Mouse (Mus musculus) myocyte (in vitro differentiated cells): ENCODE measurements around the gene Nr1i2.

Experiments
- E2F4 ChIP-seq: IDR thresholded peaks from one replicate; pipeline ENCODE4 v1.6.1; 2011; ENCODE audit warnings: mild to moderate bottlenecking, control low read depth, moderate library complexity; ENCODE audit not compliant: insufficient read depth
- POLR2A ChIP-seq: IDR thresholded peaks from one replicate; pipeline ENCODE4 v1.6.1; 2011; ENCODE audit warnings: low read depth, mild to moderate bottlenecking, control low read depth, moderate library complexity; ENCODE audit not compliant: insufficient read length
- POLR2AphosphoS2 ChIP-seq: IDR thresholded peaks from one replicate; pipeline ENCODE4 v1.6.1; 2011; ENCODE audit warnings: low read depth, control low read depth; ENCODE audit not compliant: insufficient read length

GRCm38 (mm10) chr16:38295349-38295930, 816 bp upstream of the Nr1i2 start:
- TF ChIP-seq POLR2AphosphoS2 (no peak), E2F4 (no peak), POLR2A (no peak)
